Mouse (Mus musculus) CD4-positive helper T cell, adult 2 months (primary cell): ENCODE results near the gene 1700037C18Rik.
"Not testable (repeated sequence)": the region's sequence is repeated elsewhere in the genome, so short reads cannot be mapped to it uniquely, and the experiment has no call there.

Source experiments
- DNase-seq: peaks from one replicate; pipeline ENCODE4 v3.0.0-alpha.2; 2012; ENCODE audit warnings: low read depth, missing footprints, low spot score

Gene 1700037C18Rik

GRCm38 (mm10) chr16:3872216-3873047 lies 36.1 kb downstream of the 1700037C18Rik start, which contains the start of gene Naa60:
Gene Naa60 (plus strand): TSS chr16:3872375.
- peak; percentile 93 for DNase-seq

DNA sequence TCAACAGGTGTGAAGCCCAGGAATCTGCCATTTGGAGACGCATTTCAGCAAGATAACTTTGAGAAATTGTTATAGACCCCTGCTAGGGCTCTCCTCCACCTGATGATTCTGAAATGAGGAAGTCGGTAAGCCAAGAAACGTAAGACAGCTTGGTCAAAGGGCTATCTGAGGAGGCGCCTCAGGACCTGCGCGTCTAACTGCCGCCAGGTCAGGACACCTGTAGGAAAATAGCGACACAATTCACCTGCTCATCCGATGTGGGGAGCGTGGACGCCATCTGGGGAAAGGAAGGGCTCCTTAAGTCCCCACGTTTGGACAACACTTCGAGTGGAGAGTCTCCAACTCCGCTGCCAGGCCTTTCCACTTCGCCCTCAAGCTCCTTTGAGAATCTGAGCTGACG lies 36.7 kb downstream of the 1700037C18Rik start:
- no peak for DNase-seq

GRCm38 (mm10) chr16:3859254-3859653 lies 49.2 kb downstream of the 1700037C18Rik start:
- no peak for DNase-seq

GRCm38 (mm10) chr16:3855776-3856175 lies 52.7 kb downstream of the 1700037C18Rik start:
- no peak for DNase-seq

GRCm38 (mm10) chr16:3854437-3855182 lies 53.9 kb downstream of the 1700037C18Rik start:
- no peak for DNase-seq

DNA sequence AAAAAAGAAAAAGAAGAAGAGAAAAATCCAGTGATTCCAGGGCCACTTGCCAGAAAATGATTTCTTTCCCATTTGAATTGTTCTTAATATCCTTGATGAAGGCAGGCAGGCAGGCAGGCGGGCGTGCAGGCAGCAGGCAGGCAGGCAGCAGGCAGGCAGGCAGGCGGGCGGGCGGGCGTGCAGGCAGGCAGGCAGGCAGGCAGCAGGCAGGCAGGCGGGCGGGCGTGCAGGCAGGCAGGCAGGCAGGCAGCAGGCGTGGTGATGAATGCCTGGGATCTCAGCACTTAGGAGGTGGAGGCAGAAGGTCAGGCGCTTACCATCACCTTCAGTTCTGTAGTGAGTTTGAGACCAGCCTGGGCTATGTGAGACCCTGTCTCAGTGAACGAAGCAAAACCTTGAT lies 55.9 kb downstream of the 1700037C18Rik start:
- DNase-seq = no peak

DNA sequence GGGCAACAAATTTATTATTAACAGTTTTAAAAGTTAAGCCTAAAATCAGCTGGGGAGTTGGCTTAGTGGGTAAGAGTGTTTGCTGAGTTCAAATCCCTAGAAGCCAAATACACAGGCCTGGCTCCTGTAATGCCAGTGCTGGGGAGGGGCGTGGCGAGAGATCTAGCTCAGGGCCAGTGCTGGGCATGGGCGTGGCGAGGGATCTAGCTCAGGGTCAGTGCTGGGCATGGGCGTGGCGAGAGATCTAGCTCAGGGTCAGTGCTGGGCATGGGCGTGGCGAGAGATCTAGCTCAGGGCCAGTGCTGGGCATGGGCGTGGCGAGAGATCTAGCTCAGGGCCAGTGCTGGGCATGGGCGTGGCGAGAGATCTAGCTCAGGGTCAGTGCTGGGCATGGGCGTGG lies 57.2 kb downstream of the 1700037C18Rik start:
- not testable (repeated sequence) for DNase-seq

- DNase-seq = peak; percentile 12
Observed at GRCm38 (mm10) chr16:3848416-3848815, 60.1 kb downstream of the 1700037C18Rik start.

- no peak for DNase-seq
Observed at GRCm38 (mm10) chr16:3847871-3848270, 60.6 kb downstream of the 1700037C18Rik start.

DNA sequence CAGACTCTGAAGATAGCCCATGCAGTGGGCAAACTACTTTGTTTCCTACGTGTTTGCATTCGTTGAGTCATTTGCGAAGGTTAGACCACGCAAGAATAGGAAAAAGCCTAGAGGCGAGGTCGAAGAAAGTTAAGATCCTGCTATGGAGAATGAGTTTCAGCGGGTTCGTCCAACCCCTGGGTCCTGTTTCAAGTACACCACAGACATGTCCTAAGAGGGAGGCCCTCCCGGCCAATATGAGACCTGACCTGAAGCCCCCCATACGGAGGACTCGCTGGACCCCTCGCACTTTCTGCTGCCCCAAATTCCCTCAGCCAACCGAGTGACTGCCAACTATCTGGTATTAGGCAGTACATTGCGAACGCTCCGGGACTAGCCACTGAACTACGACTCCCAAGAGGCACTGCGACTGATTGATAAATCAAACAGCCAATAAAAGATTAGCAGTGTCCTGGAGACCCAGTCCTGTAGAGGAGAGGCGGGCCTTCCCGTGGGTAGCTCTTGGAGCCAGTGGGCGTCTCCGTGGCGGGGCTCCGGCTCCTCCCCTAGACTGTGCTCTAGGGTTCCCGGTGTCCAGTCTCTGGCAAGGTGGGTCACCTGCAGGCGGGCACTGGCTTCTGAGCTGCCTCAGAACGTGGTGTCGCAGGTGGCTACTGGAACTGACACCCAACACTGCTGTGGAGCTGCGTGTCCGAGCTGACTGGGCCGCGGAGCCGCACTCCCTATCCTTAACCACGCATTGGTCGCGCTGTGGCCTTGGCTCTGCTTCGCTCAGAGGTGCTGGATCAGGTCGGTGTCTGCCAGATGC lies 61.6 kb downstream of the 1700037C18Rik start, which contains the start of gene Zfp174:
Zfp174 (plus strand) TSS at position 558 of the 808 bp plus-strand sequence.
- peak; percentile 94 for DNase-seq
